19 mouse cellular contexts compared by ENCODE assay signal in the genomic region with DNA sequence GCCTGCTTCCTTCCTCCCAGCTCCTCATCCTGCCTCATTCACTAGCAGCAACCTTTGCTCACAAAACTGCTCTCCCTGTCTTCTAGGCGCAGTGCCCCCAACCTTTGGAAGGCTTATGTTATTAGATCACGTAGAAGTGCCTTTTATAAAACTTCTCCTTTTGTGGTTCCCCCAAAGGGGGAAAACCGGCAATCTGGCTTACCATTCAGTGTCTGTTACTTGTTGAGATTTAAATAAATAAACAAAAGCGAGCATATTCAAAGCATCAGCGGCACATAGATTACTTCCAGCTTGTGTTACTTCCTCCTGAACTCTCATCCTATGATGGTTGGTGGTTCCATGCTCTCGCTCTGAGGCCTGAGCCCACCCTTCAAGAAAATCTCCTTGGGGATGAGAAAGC.
A peak's percentile ranks its signal among the peaks of the same experiment; 100 is the strongest.
DNase-seq lines count a peak whose midpoint lies in the region; ATAC-seq lines count a peak whose summit lies in the region.
"Had no signal": no experiment of that assay in that cellular context is flagged by ENCODE, and none has a peak within 500 bp of the region (broad histone marks: within the 10 kb centered on the region; RNA-seq: fewer than 3 reads in every experiment).

No protein-coding gene starts in this region.

- H3K9me3 ChIP-seq in heart, embryonic 10.5 days: no peaks in the 10 kb centered on the region
- no peaks in the 10 kb centered on the region for H3K9me3 ChIP-seq in lung, embryonic 15.5 days
- no peaks in the 10 kb centered on the region for H3K9me3 ChIP-seq in embryonic facial prominence, embryonic 13.5 days
- no peaks in the 10 kb centered on the region for H3K9me3 ChIP-seq in kidney, embryonic 15.5 days (replicated peaks)
- H3K9me3 ChIP-seq in hindbrain, embryonic 14.5 days (ENCODE audit: control insufficient read depth, low read length): no peaks in the 10 kb centered on the region
- H3K9me3 ChIP-seq: forebrain, embryonic 15.5 days; heart, embryonic 13.5 days had no signal

- no peak overlapping the region for H3K4me2 ChIP-seq in lung, embryonic 15.5 days
- H3K4me2 ChIP-seq in embryonic facial prominence, embryonic 13.5 days: 0 out of 2 replicates have a peak overlapping the region, but pooled peaks have one; percentile 9
- no peak overlapping the region for H3K4me2 ChIP-seq in kidney, embryonic 15.5 days
- H3K4me2 ChIP-seq in hindbrain, embryonic 14.5 days (replicated peaks): no peak overlapping the region
- H3K4me2 ChIP-seq: forebrain, embryonic 15.5 days; heart, embryonic 13.5 days had no signal

- H3K27ac ChIP-seq in heart, embryonic 10.5 days: no peak overlapping the region
- no peak overlapping the region for H3K27ac ChIP-seq in lung, embryonic 15.5 days
- peak overlapping the region; percentile 73 for H3K27ac ChIP-seq in embryonic facial prominence, embryonic 13.5 days
- no peak overlapping the region for H3K27ac ChIP-seq in kidney, embryonic 15.5 days
- H3K27ac ChIP-seq in hindbrain, embryonic 14.5 days: no peak overlapping the region
- H3K27ac ChIP-seq: forebrain, embryonic 15.5 days; heart, embryonic 13.5 days had no signal

- no peak overlapping the region for H3K9ac ChIP-seq in lung, embryonic 15.5 days
- no peak overlapping the region for H3K9ac ChIP-seq in embryonic facial prominence, embryonic 13.5 days
- H3K9ac ChIP-seq in kidney, embryonic 15.5 days: no peak overlapping the region
- no peak overlapping the region for H3K9ac ChIP-seq in hindbrain, embryonic 14.5 days
- H3K9ac ChIP-seq: forebrain, embryonic 15.5 days; heart, embryonic 13.5 days had no signal

- no peaks in the 10 kb centered on the region for H3K36me3 ChIP-seq in heart, embryonic 10.5 days
- H3K36me3 ChIP-seq in lung, embryonic 15.5 days: no peaks in the 10 kb centered on the region
- H3K36me3 ChIP-seq in embryonic facial prominence, embryonic 13.5 days: no peaks in the 10 kb centered on the region
- H3K36me3 ChIP-seq in kidney, embryonic 15.5 days: no peaks in the 10 kb centered on the region
- H3K36me3 ChIP-seq in hindbrain, embryonic 14.5 days (replicated peaks; ENCODE audit: control insufficient read depth, insufficient read depth): no peaks in the 10 kb centered on the region
- H3K36me3 ChIP-seq: forebrain, embryonic 15.5 days; heart, embryonic 13.5 days had no signal

- no peaks in the 10 kb centered on the region for H3K27me3 ChIP-seq in heart, embryonic 10.5 days (ENCODE audit: insufficient read depth, poor library complexity, severe bottlenecking)
- H3K27me3 ChIP-seq in lung, embryonic 15.5 days: no peaks in the 10 kb centered on the region
- 0 out of 2 replicates have a peak, but pooled peaks cover 3% of the 10 kb centered on the region for H3K27me3 ChIP-seq in embryonic facial prominence, embryonic 13.5 days
- no peaks in the 10 kb centered on the region for H3K27me3 ChIP-seq in kidney, embryonic 15.5 days
- H3K27me3 ChIP-seq in hindbrain, embryonic 14.5 days (ENCODE audit: control insufficient read depth, insufficient read depth, low read length): no peaks in the 10 kb centered on the region
- H3K27me3 ChIP-seq: forebrain, embryonic 15.5 days; heart, embryonic 13.5 days had no signal

- H3K4me1 ChIP-seq in heart, embryonic 10.5 days: no peaks in the 10 kb centered on the region
- 0 out of 2 replicates have a peak, but pooled peaks cover 5% of the 10 kb centered on the region for H3K4me1 ChIP-seq in lung, embryonic 15.5 days
- peaks cover 52% of the 10 kb centered on the region for H3K4me1 ChIP-seq in embryonic facial prominence, embryonic 13.5 days
- 0 out of 2 replicates have a peak, but pooled peaks cover 3% of the 10 kb centered on the region for H3K4me1 ChIP-seq in kidney, embryonic 15.5 days
- H3K4me1 ChIP-seq in hindbrain, embryonic 14.5 days (replicated peaks; ENCODE audit: control insufficient read depth, insufficient read depth, low read length): no peaks in the 10 kb centered on the region

- WGBS in heart, embryonic 10.5 days: 59% methylated on average over 6 of the region's 6 CpGs
- WGBS in lung, embryonic 15.5 days: 29% methylated on average over 6 of the region's 6 CpGs
- 25% methylated on average over 6 of the region's 6 CpGs for WGBS in embryonic facial prominence, embryonic 13.5 days
- 64% methylated on average over 6 of the region's 6 CpGs for WGBS in kidney, embryonic 15.5 days
- 68% methylated on average over 6 of the region's 6 CpGs for WGBS in hindbrain, embryonic 14.5 days

- DNase-seq in heart, adult 11 months: peak; percentile 80
- DNase-seq in heart, embryonic 10.5 days (ENCODE audit: low spot score): no peak
- no peak for DNase-seq in lung, postnatal 4 days
- peak; percentile 77 for DNase-seq in A20 (ENCODE audit: low read depth, low spot score)
- DNase-seq in hindbrain, embryonic 14.5 days (ENCODE audit: low spot score): no peak
- DNase-seq: adrenal gland, adult 8-10 months; adrenal gland, postnatal 36 days; cerebellum, adult 2 months; cerebellum, postnatal 10 days; embryo, embryonic 11 days; gastrocnemius, postnatal 10 days; heart, postnatal 36 days had no signal

- peak; percentile 21; the same call in 1 of the 2 replicates for ATAC-seq in lung, embryonic 15.5 days (ENCODE audit: borderline replicate concordance, extremely low read depth, low FRiP score, low TSS enrichment)
- ATAC-seq in embryonic facial prominence, embryonic 13.5 days (ENCODE audit: insufficient number of reproducible peaks, insufficient read depth, low FRiP score, low TSS enrichment, low read depth): no peak
- ATAC-seq in kidney, embryonic 15.5 days (replicated peaks; ENCODE audit: low FRiP score): no peak
- no peak for ATAC-seq in hindbrain, embryonic 14.5 days (ENCODE audit: low FRiP score)
- ATAC-seq: forebrain, embryonic 15.5 days; hindbrain, embryonic 16.5 days; inflammation-experienced regulatory T-cells, adult 6 months had no signal

- no peak overlapping the region for H3K4me3 ChIP-seq in heart, embryonic 10.5 days
- no peak overlapping the region for H3K4me3 ChIP-seq in lung, embryonic 15.5 days
- no peak overlapping the region for H3K4me3 ChIP-seq in embryonic facial prominence, embryonic 13.5 days
- H3K4me3 ChIP-seq in kidney, embryonic 15.5 days (replicated peaks): no peak overlapping the region
- no peak overlapping the region for H3K4me3 ChIP-seq in hindbrain, embryonic 14.5 days (replicated peaks; ENCODE audit: low read length)
- H3K4me3 ChIP-seq: forebrain, embryonic 15.5 days; heart, embryonic 13.5 days had no signal

Comparison
In these comparisons a context has a peak if more than half of its experiments do, and no peak if none do; other contexts are left out.
1. DNase-seq: peak in heart, adult 11 months (single experiment) and A20 (single experiment); none in heart, embryonic 10.5 days (single experiment), lung, postnatal 4 days (0 of 2) and hindbrain, embryonic 14.5 days (single experiment).